Mouse (Mus musculus) T-helper 17 cell (primary cell): Measurements from ENCODE around the gene Gm10645.

ENCODE experiments used
- in situ Hi-C, 2 experiments: fragments of 300-600 bp; cut with MboI, MseI; formaldehyde crosslinking; loops; 1 replicate in 1 of 2; 2 replicates in 1 of 2; pipeline ENCODE4 v1.15.1; 2025; ENCODE audit warnings: high pct_unique_total_duplicates in 2 of 2

The Gm10645 gene

DNA sequence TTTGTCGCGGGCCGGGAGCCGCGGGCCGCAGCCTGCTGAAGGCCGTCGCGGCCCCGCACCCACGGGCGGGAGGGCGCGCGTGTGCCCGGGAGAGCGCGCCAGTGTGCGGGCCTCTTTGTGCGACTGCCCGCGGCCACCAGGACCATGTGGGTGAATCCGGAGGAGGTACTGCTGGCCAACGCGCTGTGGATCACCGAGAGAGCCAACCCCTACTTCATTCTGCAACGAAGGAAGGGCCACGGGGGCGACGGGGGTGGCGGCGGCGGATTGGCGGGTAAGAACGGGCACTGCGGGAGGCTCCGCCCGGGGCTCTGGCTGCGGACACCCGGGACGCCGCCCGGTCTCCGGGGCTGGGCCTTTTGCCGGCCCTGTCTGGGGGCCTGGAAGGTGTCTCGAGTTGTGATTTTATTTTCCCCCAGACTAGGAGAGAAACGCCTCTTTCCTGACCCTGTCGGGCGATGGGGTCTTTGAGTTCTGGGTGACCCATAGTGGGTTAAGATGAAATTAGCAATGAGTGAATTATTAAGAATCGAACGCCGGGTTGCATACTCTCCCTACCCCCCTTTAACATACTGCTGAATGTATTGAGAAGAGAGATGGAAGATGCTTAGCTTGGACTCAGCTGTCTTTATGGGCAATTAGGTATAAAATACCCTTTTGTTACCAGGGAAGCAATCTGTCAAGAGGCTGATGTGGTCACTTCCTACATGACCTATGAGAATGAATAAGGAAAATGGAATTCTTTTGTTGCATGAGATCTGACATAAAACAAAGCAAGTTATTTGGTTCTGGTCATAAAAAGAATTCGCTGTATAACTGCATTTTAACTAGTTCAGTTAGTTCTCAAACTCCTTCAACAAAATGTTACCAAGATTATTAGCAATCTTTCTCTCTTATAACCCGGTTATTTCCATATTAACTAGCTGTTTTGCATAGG is at the start of gene Gm10645:
Gene Gm10645 (minus strand): TSS at position 240 of the 937 bp plus-strand sequence.
- in situ Hi-C loops, result no loop called here

DNA sequence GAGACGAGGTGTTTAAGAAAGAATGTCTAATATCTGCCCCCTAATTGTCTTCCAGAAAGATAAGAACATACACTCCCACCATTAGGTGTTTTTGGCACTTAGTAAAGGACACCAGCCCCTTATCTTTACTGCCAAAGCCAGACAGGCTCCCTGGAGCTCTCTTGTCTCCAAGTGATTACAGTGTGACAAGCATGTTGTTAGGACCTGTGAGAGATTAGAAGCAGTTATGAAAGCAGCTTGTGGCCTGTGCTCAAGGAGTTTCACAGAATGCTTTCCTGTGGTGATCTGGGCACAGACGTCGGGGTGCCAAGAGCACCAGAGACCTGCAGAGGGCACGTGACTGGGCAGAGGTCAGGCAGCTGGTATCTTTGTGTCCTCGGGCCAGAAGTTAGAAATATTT is 49.1 kb upstream of the Gm10645 start:
- in situ Hi-C loops, result no loop called here

DNA sequence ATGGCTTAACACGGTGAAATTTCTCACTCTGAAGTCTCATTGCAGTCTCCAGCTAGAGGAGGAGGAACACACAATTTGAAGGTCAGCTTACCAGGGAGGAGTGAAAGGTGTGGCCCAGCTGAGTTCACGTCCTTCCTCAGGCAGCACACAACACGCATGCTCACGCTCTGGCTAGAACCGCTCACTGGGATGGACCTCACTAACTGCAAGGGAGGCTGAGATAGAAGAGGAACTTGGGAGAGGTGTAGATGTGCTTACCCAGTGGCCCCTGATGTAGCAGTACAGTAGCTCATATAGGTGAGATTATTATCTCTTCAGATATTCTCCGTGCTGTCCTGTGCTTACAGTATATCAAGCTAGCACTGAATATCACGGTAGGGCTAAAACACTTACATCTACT is 44.7 kb upstream of the Gm10645 start:
- in situ Hi-C loops, result no loop called here

DNA sequence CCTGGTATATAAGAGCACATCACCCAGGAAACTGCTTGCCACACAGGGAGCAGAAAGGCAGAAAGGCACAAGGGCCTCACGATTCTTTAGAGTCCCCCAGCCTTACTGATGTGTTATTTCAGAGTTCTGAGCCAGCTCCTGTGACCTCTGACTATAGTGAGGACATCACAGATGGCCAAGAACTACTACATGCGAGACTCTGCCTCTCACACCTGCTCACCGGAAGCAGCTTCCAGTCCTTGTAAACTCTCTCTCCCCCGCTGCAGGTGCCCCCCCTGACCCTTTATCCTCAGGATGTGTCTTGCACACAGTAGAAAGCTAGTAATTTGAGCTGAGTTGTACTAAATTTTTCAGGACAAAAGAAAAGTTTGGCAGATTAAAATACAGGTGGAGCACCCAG is 43.6 kb upstream of the Gm10645 start:
- in situ Hi-C loops, result no loop called here

DNA sequence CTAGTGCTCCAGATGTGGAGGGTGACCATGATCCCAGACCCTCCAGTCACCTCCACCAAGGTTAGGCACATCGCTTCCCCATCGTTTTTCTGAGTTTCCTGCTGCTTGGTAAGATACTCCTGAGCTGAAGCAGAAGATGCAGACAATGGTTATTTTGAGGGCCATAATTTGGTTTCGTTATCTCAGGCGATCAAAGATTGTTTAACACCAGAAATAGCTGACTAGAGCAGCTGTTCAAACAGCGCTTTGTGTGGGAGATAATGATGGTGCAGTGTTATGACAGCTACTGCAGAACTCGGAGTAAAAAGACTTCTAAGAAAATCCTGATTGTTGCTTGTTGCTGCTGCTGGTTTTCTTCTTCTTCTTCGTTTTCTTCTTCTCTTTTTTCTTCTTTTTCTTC is 39.9 kb upstream of the Gm10645 start:
- in situ Hi-C loops, result no loop called here

DNA sequence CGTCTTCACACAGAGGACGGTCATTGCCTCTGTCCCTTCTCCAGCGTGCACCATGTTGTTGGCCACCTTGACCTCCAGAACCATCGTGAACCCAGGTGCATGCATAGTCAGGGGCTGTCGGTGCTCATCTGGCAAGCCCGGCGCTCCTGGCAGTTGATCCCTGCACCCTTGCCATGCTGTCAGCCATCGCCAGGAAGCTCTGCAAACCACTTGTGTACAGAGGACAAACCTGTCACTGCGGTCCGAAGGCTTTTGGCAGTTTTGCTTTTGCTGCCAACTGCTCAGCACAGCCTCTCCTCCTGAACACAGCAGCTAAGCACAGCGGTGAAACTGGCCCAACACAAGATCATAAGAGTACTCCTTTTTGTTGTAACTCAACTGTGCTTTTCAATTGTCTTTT is 37.0 kb upstream of the Gm10645 start:
- in situ Hi-C loops, result no loop called here

DNA sequence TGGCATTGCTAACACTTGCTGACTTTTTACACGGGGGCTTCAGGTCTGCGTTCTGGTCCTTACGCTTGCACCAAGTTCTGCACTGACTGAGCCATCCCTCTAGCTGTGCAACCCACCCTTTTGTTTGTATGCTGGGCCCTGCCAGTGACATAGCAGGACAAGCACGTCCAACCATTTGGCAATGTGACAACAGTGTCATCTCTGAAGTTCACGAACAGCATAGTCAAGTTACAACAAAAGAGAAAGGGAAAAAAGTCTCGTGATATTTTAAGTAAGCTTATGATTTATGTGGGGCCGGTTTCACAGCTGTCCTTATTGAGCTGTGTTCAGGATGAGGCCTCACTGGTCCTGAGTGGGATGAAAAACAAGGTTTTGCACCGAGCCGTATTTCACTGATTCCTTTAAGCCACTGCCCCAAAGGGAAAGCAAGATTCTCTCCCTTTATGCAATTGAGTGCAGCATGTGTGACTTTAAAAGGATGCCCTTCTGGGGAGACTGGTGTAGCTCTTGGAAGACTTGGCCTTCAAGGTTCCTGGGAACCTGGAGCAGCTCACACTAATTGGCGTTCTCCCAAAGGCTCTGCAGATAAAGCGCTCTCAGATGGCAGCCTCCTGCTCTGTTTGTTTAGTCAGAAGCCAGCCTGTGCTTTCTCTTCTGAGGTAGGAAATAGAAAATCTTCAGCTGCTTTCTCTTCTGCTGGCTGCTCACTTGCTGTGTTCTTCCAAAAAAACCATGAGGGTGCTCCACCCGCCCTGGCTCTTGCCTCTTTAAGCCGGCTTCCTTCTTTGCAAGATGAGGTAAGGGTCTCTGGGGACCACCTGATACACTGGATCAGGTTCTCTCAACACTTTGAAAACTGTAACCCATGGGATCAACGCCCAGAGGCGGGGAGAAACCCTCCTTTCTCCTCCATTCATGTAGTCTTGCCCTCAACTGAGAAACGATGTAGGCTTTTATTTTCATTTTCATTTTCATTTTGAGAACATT is 34.5 kb upstream of the Gm10645 start:
- in situ Hi-C loops, result no loop called here

DNA sequence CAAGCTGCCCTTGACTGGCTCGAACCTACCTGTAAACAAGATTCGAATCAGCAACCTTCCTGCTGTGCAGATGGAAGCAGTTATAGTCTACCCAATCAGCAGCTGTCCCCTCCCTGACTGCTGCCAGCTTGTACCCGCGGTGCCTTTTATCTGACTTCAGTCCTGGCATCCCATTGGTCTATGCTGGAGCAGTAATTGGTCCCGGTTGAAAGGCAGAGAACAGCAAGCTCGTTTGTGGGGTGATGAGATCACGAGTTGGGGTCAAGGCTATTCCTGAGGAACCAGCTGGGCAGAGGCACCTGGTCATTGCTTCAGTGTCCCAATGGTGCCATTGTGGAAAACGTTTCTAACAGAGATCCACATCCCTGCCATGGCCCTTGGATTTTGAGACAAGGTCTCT is 33.7 kb upstream of the Gm10645 start:
- in situ Hi-C loops, result loop anchor here in 1 of 2 experiments (25.0 kb wide), 1 partner anchor 913 kb away; the partner anchor contains the start of gene Dcaf15

DNA sequence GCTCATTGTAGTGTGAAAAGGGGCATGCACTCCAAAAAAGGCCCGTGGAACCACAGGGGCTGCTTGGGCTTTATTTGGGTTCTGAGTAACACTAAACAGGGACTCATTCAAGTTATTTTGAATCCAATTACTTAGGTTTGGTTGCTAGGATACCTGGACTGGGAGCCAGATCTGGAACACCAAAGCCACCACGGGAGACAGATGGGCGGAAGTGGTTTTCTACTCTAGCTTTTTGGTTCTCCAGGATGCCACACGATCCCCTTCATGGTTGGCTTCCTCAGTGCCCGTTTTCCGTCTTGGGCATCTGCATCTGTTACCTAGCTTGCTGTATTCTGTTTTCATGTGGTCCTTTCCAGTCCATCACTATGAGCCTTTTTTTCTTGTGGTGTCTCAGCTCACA is 30.1 kb upstream of the Gm10645 start:
- in situ Hi-C loops, result loop anchor here in 1 of 2 experiments (25.0 kb wide), 1 partner anchor 916 kb away; the partner anchor contains the start of gene Dcaf15

DNA sequence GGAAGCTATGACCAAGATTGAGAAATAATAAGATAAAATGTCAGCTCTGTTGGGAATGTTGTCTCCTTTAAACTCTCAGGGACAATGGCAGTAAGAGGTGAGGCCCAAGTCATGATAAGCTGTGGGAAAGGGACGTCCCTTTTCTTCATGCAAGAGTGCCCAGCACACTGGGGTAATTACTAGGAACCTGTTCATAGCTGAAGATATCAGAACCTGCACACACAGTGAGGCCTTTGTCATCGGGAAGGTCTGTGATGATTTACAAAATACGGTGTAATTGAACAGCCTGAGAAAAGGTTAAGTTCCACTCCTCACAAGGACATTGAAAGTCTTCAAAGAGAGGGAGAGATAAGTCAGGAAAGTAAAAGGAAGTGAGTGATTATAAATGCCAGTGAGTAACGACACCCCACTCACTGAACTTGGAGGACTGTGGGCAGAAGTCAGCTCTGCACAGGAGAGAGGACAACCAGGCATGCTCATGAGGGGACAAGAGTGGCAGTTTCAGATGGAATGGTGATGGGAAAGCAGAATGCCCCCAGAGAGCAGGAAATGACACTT is 23.6 kb upstream of the Gm10645 start:
- in situ Hi-C loops, result loop anchor here in 1 of 2 experiments (25.0 kb wide), 1 partner anchor 923 kb away; the partner anchor contains the start of gene Dcaf15

DNA sequence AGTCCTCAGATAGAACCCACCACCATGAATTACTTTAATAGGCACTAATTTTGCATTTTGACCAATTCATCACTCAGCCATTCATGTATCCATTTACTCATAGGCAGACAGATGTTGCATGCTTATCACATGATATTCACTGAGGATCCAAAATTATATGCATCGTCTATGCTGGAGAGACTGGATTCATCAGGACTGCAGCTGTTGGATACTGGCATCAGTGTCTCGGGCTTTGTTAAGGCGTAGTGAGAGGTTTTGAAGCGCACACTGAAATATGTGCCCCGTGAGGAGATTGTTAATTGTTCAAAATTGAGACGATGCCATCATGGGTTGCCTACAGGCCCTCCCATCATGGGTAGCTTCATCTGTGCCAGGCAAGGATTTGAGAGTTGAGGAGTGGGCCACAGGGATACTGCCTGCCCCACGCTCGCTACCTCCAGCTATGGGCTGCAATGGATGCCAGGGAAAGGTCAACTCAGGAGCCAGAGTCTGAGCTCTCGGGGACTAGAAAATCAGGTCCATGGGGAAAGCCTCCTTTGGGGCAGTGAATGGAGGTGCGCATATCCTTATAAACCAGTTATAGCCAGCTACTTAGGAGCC is 21.5 kb upstream of the Gm10645 start:
- in situ Hi-C loops, result loop anchor here in 1 of 2 experiments (25.0 kb wide), 1 partner anchor 925 kb away; the partner anchor contains the start of gene Dcaf15

DNA sequence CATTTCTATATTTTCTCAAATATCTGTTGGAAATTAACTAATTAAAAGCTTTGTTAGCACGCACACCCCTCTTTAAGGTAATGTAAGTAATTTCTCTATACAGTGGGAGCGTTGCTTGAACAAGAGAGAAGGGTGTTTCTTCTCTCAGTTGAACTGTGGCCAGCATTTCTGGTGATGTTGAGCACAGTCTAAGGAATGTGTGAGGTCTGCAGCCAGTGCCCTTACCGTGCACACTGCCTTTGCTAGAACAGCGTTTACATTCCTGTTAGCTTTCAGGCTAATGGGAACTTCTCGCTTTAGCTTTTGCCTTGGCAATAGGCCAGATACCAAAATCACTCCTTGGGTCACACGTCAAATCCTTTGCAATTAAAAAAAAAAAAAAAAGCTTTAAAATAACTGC is 20.4 kb upstream of the Gm10645 start:
- in situ Hi-C loops, result loop anchor here in 1 of 2 experiments (25.0 kb wide), 1 partner anchor 926 kb away; the partner anchor contains the start of gene Dcaf15

DNA sequence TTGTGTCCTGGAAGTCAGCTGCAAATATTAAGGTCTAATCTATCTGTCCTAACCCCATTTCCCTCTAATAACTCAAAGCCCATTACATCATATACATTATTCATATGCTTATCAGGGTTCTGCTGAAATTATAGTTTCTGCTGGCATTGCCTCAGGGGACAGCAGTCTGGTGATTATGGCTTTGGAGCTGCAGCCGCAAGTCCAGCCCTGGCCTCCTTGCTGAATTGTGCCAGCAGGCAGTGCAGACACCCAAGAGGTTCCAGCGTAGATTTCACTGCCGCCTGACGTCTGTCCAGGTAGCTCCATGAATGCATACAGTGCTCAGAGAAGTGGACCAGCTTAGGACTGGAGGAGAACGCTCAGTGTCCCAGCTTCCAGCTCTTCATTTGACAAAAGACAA is 16.8 kb upstream of the Gm10645 start:
- in situ Hi-C loops, result loop anchor here in 1 of 2 experiments (25.0 kb wide), 1 partner anchor 930 kb away; the partner anchor contains the start of gene Dcaf15

DNA sequence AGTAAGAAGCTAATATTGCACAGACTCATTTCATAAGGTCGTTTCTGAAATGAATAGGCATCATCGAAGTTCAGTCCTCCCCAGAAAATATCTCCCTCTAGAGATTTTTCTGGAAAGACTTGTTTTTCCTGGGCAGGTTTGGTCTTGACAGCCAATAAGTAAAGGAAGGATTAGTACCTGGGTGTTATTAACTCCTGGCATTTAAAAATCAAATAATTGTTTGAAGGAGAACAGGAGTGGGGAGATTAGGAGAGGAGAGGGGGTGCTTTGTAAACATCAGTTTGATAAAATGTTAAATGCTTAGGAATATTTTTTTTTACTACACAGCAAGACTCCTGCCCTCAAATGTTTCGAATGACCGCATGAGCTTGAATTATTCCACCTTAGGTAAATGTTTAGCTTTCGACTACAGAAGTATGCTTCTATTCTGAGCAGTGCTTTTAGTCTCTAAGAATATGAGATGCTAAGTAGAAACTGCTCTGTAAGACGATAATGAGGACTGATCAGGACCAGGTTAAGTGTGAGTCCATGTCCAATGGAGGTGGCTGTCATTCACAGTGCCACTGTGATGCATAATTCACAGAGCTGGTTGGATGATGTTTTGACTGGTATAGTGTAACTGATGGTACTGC is 16.0 kb upstream of the Gm10645 start:
- in situ Hi-C loops, result loop anchor here in 1 of 2 experiments (25.0 kb wide), 1 partner anchor 930 kb away; the partner anchor contains the start of gene Dcaf15

DNA sequence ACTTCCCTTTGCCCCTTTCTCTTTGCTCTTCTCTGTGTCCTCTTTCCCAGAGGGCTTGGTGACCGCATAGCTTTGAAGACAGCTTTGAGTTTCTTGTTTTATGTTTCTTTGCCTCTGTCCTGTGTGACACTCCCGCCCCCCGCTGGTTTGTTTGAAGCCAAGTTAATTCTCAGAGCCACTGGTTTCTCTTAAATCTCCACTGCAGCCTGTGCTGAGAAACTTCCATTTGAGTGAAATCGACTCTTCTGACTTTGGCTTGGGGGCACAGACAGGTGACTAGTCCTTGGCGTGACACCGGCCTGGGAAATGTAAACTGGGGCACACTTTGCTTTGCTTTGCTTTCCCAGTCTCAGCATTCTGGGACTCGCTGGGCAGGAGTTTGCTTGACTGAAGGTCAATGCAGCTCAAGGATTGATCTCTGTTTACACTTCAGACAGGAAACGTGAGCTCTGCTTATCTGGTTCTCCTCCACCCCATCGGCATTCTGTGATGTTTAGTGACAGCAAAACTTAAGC is 12.3 kb upstream of the Gm10645 start:
- in situ Hi-C loops, result loop anchor here in 1 of 2 experiments (25.0 kb wide), 1 partner anchor 934 kb away; the partner anchor contains the start of gene Dcaf15

DNA sequence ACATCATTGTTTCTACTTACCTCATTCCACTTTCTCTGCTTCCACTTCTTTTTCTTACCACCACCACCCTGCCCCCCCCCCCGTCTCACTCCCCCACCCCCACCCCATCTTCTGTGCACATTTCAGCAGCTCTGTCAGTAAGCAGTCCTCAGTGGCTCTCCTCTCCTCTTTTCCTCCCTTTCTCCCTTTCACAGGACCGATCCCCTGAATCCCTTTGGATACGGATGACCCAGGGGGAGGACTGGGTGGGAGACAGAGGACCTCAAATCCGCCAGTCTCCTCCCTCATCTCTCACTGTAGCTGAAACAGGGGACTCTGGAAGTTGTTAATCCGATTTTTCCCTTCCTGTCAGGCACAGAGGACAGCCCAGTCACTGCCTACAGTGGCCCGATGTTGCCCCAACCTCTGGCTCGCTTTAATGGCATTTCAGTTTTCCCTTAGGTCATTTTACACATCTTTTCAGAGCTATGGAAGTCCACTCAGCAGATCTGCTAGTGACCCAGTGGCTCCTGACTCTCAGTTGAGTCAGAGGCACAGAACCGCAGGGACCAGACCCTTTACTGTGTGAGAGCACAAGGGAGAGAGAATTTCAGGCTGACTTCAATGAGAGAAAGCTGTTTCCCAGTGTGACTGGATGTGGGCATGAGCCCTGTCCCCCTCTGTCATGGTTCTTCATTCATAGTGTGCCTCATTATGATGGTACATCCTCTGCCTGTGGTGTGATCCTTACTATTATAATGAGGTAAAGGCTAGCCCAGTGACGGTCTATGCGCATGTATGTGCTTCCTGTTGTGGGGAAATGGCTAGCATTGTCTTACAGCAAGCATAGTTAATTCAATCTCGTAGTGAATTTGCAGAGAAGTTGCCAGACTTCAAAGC is 11.6 kb upstream of the Gm10645 start:
- in situ Hi-C loops, result loop anchor here in 1 of 2 experiments (25.0 kb wide), 1 partner anchor 935 kb away; the partner anchor contains the start of gene Dcaf15

DNA sequence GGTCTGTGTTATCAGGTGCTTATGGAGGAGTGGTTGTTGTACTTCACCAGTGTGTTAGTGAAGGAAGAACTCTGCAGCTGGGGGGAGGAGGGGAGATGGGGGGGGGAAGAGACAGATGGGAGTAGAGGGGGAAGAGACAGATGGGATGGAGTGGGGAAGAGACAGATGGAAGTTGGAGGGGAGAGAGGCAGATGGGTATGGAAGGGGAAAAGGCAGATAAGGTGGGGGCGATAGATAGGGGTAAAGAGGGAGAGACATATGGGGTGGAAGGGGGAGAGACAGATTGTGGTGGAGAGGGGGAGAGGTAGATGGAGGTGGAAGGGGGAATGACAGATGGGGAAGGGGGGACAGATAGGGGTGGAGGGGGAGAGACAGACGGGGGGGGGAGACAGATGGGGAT is 10.8 kb upstream of the Gm10645 start:
- in situ Hi-C loops, result loop anchor here in 1 of 2 experiments (25.0 kb wide), 1 partner anchor 936 kb away; the partner anchor contains the start of gene Dcaf15

DNA sequence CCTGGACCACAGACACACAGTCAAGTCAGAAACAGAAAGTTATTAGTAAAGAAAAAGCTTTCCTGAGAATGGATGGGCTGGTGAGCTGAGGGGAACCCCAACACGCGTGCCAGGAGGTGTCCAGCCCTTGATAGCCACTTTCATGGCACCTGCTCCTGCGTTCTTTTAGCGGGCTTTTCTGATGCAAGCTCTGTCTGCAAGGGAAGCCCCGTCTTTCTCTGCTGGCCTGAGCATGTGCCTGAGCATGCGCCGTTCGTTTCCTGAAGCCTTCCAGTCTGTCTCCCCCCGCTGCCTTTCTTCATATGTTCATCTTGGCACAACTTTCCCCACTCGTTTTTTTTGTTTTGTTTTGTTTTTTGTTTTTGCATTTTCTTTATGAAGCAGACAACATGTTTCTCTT is 9.7 kb upstream of the Gm10645 start:
- in situ Hi-C loops, result loop anchor here in 1 of 2 experiments (25.0 kb wide), 1 partner anchor 937 kb away; the partner anchor contains the start of gene Dcaf15

DNA sequence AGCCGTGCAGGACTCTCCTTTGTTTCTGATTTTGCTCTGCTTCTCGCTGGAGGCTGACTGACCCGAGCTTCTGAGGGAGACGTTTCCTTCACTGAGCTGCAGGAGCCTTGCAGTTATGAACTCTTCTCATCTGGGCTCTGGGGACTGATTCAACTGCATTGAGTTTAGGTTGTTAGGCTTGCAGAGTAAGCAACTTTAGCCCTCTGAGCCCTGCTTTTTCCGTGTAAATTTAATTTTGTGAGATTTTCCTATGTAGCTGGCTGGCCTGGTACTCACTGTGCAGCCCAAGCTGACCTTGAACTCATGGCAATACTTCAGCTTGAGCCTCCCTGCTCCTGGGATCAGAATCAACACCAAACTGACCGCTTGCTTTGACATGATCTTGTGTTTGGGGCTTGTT is 4.9 kb upstream of the Gm10645 start:
- in situ Hi-C loops, result no loop called here
